Mouse (Mus musculus) forelimb bud, embryonic 11.5 days (tissue): ENCODE data around the gene Zfand6.

Experiments
- DNase-seq: peaks from one replicate; pipeline ENCODE4 v3.0.0-alpha.2; 2012; ENCODE audit warnings: low read depth, low spot score

The Zfand6 gene

DNA sequence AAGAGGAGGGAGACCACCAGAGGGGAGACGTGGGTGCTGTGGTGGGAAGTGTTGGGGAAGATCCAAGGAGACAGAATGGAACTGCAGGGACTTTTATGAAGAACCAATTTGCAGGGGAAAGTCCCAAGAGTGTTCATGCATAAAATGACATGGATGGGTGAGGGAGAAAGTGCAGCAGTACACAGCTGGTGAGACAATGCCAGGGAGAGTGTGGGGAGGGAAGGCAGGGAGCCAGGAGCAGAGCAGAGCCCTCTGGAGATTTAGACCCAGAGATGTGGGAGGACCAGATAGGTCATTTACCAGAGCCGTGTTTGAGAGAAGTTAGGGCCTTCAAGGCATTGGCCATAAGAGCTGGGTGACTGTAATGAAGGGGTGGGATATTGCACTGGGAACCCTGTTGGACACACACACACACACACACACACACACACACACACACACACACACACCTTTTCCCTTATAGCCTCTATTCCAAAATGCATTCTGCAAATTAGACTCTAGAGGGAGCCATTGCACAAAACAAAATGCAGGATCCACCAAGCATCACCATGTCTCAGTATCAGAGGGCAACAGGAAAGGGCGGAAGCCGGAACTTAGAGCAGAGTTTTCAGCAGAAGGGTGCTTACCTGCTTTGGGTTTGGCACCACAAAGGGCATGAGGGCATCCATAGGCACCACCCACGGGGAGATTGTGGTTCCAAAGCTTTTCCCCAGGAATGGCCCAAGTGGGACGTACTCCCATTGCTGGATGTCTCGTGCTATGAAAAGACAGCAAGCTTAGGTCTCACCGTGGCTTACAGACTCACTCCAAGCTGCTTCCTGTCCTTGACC, 95.5 kb downstream of the Zfand6 start:
- DNase-seq, result peak; percentile 72

DNA sequence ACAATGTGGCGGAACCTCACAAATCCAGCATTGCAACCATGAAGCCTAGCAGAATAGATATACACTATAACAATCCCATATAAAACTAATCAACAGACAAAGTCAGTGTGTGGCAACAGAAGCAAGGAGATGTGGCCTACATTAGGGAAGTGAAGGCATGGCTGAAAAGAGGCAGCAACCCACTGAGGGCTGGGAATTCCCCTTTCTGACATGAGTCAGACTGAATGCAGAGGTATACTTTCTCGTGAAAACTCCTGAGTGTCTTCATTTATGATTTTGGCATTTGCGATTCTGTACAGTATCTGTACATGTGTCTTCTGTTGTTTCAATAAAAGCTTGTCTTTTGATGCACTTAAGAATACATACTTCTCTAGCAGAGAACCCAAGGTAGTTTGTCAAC, 98.4 kb downstream of the Zfand6 start:
- no peak for DNase-seq

DNA sequence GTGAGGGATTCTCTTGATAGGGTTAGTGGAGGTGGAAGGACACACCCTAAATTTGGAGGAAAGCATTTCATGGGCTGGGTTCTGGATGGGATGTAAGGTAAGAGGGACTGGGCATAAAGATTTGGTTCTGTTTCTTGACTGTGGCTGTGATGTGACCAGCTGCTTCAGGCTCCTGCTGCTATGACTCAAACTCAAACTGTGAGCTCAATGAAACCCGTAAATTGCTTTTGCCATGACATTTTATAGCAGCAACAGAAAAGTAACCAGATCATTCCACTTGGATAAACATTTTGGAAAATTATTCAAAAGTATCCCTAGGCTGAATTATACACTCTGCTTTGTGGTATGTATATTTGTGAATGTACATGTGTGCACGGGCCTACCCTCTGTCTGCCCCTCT, 99.1 kb downstream of the Zfand6 start:
- no peak for DNase-seq

DNA sequence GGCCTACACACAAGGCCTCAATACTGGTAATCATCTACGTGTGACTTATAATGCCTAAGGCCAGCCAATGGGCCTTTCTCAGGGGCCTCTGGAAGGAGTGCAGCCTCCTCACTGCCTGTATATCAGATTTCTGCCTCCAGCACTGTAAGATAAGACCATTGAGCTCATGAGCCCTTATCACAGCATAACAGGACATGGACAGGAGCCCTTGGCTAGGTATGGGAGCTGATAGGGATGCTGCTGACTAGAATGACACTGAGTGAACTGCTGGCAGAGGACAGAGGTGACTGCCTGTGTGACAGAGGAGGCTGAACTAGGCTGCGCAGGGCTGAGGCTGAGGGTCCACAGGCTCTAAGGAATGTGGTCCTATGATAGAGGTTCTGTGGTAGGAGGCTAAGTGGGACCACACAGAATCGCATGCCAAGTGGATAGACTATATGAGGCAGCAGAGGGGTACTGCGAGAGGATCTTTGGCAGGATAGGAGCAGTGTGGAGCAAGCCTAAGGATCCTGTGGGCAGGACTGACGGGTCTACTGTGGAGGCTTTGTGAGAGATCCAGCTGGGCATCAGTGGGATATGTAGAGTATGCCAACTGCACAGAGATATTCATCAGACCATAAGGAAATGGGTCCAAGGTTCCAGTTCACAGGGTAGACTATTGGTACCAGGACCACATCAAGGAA, 102.5 kb downstream of the Zfand6 start:
- DNase-seq, result no peak

DNA sequence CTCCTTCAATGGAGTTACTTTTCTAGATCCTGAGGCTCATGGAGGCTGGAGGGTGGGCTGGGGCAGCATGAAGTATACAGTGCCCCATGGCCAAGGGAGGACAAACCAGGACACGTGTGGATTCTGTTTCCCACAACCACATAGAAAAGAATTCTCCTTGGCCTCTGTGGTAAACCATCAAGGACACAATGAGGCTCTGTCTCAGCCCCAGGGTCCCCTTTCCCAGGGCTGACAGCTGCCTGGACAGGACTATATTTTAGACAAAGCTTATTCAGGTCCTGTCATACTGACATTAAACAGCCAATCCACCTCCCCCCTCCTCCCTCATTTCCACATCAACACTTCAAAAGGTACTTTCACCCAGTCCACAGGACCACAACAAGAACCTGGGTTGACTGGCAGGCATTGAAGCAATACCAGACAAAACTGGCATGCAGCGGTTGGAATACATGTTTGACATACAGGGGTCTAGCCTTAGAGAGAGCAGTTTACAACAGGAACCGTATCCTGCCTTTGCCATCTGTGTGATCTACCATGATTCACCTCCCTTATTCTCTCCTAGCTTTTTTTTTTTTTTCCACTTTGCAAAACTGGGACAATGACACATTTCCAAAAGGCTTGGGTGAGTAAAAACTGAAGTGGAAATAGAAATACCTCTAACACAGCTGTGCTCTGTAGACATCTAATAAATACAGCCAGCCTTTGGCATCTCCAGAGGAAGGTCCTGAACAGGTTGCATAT, 103.2 kb downstream of the Zfand6 start:
- no peak for DNase-seq

DNA sequence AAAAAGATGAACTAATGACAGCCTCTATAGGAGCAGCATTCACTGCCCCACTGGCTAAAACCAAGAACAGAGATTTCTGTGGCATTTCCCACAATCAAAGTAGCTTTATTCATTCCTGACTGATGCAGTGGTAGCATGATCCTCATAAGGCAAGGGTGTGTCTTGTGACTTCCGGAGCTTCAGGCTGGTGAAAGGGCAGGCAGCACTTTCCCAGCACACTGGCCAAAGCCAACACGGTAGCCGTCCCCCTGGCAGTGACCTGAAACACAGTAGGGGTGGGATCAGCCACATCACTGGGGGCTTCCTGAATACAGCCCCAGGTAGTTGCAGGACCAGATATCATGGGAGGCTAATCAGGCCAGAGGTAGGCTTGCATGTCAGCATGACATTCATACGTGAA, 104.7 kb downstream of the Zfand6 start:
- no peak for DNase-seq

DNA sequence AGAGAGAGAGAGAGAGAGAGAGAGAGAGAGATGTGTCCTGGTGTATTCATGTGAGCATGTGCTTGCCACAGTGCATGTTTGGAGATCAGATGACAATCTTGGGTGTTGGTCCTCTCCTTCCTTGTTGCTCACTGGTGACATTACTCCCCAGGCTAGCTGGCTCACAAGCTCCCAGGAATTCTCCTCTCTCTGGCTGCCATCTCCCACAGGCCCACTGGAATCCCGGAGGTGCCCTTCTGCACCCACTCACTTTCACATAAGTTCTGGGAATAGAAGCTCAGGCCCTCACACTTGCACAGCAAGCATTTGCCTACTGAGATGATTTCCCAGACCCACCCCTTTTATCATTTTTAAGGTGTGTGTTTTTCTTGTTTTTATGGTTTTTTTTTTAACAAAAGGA, 110.0 kb downstream of the Zfand6 start:
- no peak for DNase-seq

DNA sequence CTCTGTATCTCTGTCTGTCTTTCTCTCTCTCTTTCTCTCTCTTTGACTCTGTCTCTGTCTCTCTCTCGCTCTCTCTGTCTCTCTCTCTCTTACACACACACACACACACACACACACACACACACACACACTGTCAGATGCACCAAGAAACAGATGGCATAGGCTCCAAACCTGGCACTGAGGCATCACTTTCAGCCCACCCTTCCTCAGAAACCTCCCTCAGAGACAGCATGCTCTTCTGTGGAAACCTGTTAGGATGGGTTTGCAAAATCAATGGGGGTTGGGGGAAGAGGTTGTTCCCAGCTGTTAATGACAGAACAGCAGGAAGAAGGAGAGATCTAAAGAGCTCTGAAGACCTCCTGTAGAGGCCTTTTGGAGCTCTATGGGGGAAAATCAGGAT, 110.9 kb downstream of the Zfand6 start:
- no peak for DNase-seq

DNA sequence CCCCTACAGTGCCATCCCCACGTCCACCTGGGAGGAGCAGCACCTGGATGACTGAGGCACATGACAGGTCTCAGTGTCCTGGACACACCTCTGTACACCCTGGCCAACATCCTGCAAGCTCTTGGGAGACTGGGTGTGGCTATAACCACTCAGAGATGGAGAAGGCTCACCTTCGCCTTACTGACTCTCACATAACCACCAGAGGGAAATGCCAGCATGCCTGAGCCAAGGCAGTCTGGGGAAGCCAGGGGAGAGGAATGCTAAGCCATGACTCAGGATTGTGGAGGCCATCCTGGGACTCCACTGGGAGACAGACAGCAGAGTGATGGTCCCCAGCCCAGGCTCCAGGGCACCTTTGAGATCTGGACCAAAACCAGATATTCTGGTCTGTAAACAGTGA, 112.7 kb downstream of the Zfand6 start:
- DNase-seq, result no peak

DNA sequence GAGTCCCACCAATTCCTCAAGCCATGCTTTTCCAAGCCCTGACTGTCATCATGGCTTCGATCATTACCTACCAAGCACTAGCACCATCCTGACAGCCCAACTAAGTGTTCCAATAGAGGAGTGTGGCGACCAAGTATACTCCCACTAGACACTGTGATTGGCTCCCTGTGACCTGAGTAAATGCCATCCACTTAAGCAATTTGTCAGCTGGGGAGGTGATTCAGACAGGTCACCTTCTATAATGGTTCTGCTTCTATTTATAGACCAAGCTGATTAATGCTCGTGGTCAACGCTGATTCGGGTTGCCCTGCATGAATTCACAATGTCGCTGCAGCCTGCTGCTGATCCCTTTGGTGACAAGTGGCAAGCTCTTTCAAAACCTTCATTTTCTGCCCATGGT, 123.6 kb downstream of the Zfand6 start:
- DNase-seq, result no peak

DNA sequence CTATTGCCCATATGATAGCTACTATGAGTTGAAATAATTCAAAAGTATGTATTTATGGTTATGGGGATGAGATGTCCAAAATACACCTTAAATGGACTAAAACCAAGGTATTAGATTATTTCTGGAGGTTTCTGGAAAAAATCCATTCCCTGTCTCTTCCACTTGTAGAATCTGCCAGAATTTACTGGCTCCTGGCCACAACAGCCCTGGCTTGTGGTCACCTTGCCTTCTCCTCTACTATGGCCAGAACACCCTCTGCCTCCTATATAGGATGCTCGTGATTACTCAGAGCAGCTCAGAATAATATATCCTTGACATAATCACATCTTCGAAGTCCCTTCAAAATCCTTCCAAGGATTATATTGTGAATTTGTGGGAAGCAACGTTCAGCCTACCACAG, 125.5 kb downstream of the Zfand6 start:
- no peak for DNase-seq
